Comparison of ENCODE assay signal across 8 mouse cellular contexts in the genomic region with DNA sequence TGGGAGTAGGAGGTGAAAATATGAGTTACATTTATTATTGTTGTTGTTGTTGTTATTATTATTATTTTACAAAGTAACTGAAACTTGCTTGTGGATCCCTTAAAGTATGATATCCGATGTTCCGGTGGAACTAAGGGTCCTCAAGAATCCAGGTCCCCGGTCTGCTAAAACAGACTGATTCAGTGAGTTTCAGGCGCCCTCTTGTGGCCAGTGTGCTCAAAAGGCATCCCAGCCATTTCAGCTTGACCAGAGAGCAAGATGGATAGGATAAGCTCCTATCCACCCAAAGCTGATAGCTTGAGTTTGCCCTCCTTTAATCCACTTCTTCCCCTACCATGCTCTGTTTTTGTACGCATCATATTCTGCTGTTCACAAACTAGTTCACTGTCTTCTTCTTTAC. TPM values are rescaled to one million over a fixed set of nuclear protein-coding genes. Genes with fewer than 3 reads are reported as not detected.
DNase-seq lines count a peak whose midpoint lies in the region; TF ChIP-seq lines count a peak whose summit lies in the region.
"Had no signal": no experiment of that assay in that cellular context is flagged by ENCODE, and none has a peak within 500 bp of the region (broad histone marks: within the 10 kb centered on the region; RNA-seq: fewer than 3 reads in every experiment).

No protein-coding gene starts in this region.

- no peak overlapping the region for H3K27ac ChIP-seq in CH12.LX (ENCODE audit: insufficient read depth, low read depth)
- H3K27ac ChIP-seq: limb, embryonic 15.5 days had no signal

- DNase-seq in CH12.LX (ENCODE audit: extremely low read depth), result peak; percentile 76
- peak; percentile 30 for DNase-seq in Muller cell, postnatal 12 days (ENCODE audit: inconsistent ontology term)
- DNase-seq in cerebellum, postnatal 10 days, result peak; percentile 92 to 93
- DNase-seq in gastrocnemius, postnatal 36 days, result peak; percentile 32 to 62
- DNase-seq in layer of hippocampus, adult 9-11 months, result peak; percentile 70
- peak; percentile 82 for DNase-seq in mesoderm, embryonic 11.5 days (ENCODE audit: low read depth, low spot score)
- peak; percentile 25 to 67 for DNase-seq in spleen, adult 18-20 months

- no peak for TF ChIP-seq EP300 in CH12.LX (IDR thresholded peaks at IDR 0.05; ENCODE audit: low read length)

- peak; percentile 78 to 90 for TF ChIP-seq CTCF in CH12.LX (conservative IDR thresholded peaks at IDR 0.05 in 1 of 2, IDR thresholded peaks at IDR 0.05 in 1 of 2; ENCODE audit: low read depth in 2 of 2, low read length in 2 of 2)

- H3K9me3 ChIP-seq in CH12.LX (replicated peaks; ENCODE audit: low read length), result no peaks in the 10 kb centered on the region
- H3K9me3 ChIP-seq: limb, embryonic 15.5 days had no signal

- dilution Hi-C loops in CH12.LX (cut with MboI; ENCODE audit: extremely low pct_ligation_motif_present, extremely low pct_unique_long_range_greater_than_20kb, low sequenced_read_pairs), result no loop called here

- no peak overlapping the region for H3K4me3 ChIP-seq in CH12.LX (replicated peaks in 1 of 3; ENCODE audit: low read depth in 2 of 3, low read length in 2 of 3, poor library complexity in 1 of 3)
- H3K4me3 ChIP-seq: limb, embryonic 15.5 days had no signal

- H3K79me2 ChIP-seq in CH12.LX (replicated peaks; ENCODE audit: control insufficient read depth, extremely low read depth, insufficient read depth, poor library complexity, severe bottlenecking), result no peaks in the 10 kb centered on the region

- in situ Hi-C loops in CH12.LX (cut with MboI; ENCODE audit: low pct_ligation_motif_present, low pct_unique_long_range_greater_than_20kb, low sequenced_read_pairs), result loop anchor here (10.0 kb wide), 2 partner anchors 184 to 364 kb away; no protein-coding TSS in a partner anchor

- no peaks in the 10 kb centered on the region for H3K27me3 ChIP-seq in CH12.LX (replicated peaks)
- H3K27me3 ChIP-seq: limb, embryonic 15.5 days had no signal

- TF ChIP-seq RAD21 in CH12.LX (IDR thresholded peaks at IDR 0.05; ENCODE audit: low read depth, low read length), result peak; percentile 85

- intact Hi-C loops in gastrocnemius, postnatal 36 days (cut with DNase I), result loop anchor here (2.0 to 5.0 kb wide), 3 partner anchors 182 to 384 kb away; no protein-coding TSS in a partner anchor

- TF ChIP-seq POLR2A in CH12.LX (IDR thresholded peaks at IDR 0.05; ENCODE audit: low read depth, low read length), result no peak

- no peak overlapping the region for H3K4me2 ChIP-seq in CH12.LX (ENCODE audit: insufficient read depth, low read depth, poor library complexity, severe bottlenecking)
- H3K4me2 ChIP-seq: limb, embryonic 15.5 days had no signal

- no peaks in the 10 kb centered on the region for H3K36me3 ChIP-seq in CH12.LX (replicated peaks in 1 of 2; ENCODE audit: control insufficient read depth in 1 of 2, insufficient read depth in 1 of 2, low read length in 1 of 2)
- H3K36me3 ChIP-seq: limb, embryonic 15.5 days had no signal

- no peak overlapping the region for H3K9ac ChIP-seq in CH12.LX (ENCODE audit: insufficient read depth, low read depth)
- H3K9ac ChIP-seq: limb, embryonic 15.5 days had no signal

- no peaks in the 10 kb centered on the region for H3K4me1 ChIP-seq in CH12.LX (ENCODE audit: control insufficient read depth in 1 of 2, insufficient read depth in 2 of 2)
- H3K4me1 ChIP-seq: limb, embryonic 15.5 days had no signal

TF ChIP-seq in CH12.LX, 34 proteins besides CTCF, POLR2A, EP300 and RAD21:
- TF ChIP-seq SMC3 (IDR thresholded peaks at IDR 0.05; ENCODE audit: low read depth, low read length) (peak; percentile 88), ZC3H11A (IDR thresholded peaks at IDR 0.05; ENCODE audit: low read depth, low read length) (peak; percentile 53; the same call in 1 of the 2 replicates), ZNF384 (IDR thresholded peaks at IDR 0.05; ENCODE audit: low read depth, low read length) (no peak)
TF ChIP-seq in CH12.LX: peak in this region for 2.

RNA-seq across cellular contexts. Expression of gene Cdca7l, which starts 35.0 kb away (rescaled TPM):
- total RNA-seq in CH12.LX (2012; rRNA removed) (30.6 and 32.5 TPM in 2 replicates), CH12.LX (2014; rRNA removed) (56.6 and 57.2 TPM in 2 replicates)
- 53.1 and 55.1 TPM in 2 replicates for polyA plus RNA-seq in CH12.LX (2012; ENCODE audit: insufficient read length, low read depth)
- total RNA-seq in gastrocnemius, postnatal 36 days (2021), result under 1 TPM; 0.20 to 0.27 TPM

Comparison
In these comparisons a context has a peak if more than half of its experiments do, and no peak if none do; other contexts are left out.
1. DNase-seq: peak in every context shown above with its lines; median percentile 92 in cerebellum, postnatal 10 days; 82 in mesoderm, embryonic 11.5 days; 76 in CH12.LX; 70 in layer of hippocampus, adult 9-11 months; 47 in gastrocnemius, postnatal 36 days; 46 in spleen, adult 18-20 months; 30 in Muller cell, postnatal 12 days.
2. RNA of gene Cdca7l, which starts 35.0 kb away (total RNA-seq): 30.6 to 57.2 TPM in CH12.LX; 0.20 to 0.27 TPM in gastrocnemius, postnatal 36 days; every median in the first group is over 10 times any median in the second.